Mouse (Mus musculus) limb, embryonic 13.5 days (tissue): Measurements from ENCODE around the gene Arcn1. TPM values are rescaled to one million over a fixed set of nuclear protein-coding genes. Genes with fewer than 3 reads are reported as not detected.

Source experiments
- ATAC-seq: fragments of 200-750 bp; cut with Nextera tagmentation; 2 replicates; pipeline ENCODE4 v1.8.0; 2017; ENCODE audit warnings: low read depth, moderate number of reproducible peaks, moderate TSS enrichment; ENCODE audit not compliant: low FRiP score
- H3K27ac ChIP-seq: fragments of 300-500 bp; sonication (generic); 2 replicates; pipeline ENCODE4 v1.5.1; 2015; ENCODE audit warnings: inconsistent platforms, mild to moderate bottlenecking, moderate library complexity
- H3K27me3 ChIP-seq: fragments of 300-500 bp; sonication (generic); 2 replicates; pipeline ENCODE4 v1.6.1; 2015; ENCODE audit warnings: mild to moderate bottlenecking, inconsistent platforms
- H3K36me3 ChIP-seq: fragments of 300-500 bp; sonication (generic); 2 replicates; pipeline ENCODE4 v1.6.1; 2015; ENCODE audit warnings: inconsistent platforms, mild to moderate bottlenecking, moderate library complexity
- H3K4me1 ChIP-seq: fragments of 300-500 bp; sonication (generic); 2 replicates; pipeline ENCODE4 v1.6.1; 2015; ENCODE audit warnings: inconsistent platforms
- H3K4me2 ChIP-seq: fragments of 300-500 bp; sonication (generic); replicated peaks from 2 replicates; pipeline ENCODE4 v1.6.1; 2015; ENCODE audit warnings: inconsistent platforms, mild to moderate bottlenecking, moderate library complexity
- H3K4me3 ChIP-seq: fragments of 300-500 bp; sonication (generic); 2 replicates; pipeline ENCODE4 v1.5.1; 2015; ENCODE audit warnings: moderate library complexity, mild to moderate bottlenecking, inconsistent platforms
- H3K9ac ChIP-seq: fragments of 300-500 bp; sonication (generic); 2 replicates; pipeline ENCODE4 v1.6.1; 2015; ENCODE audit warnings: mild to moderate bottlenecking, inconsistent platforms
- H3K9me3 ChIP-seq: fragments of 300-500 bp; sonication (generic); 2 replicates; pipeline ENCODE4 v1.6.1; 2016; ENCODE audit warnings: inconsistent platforms
- WGBS: fragments of 180-500 bp; shearing (Covaris S2); methylation state at CpG from one replicate; pipeline ENCODE4 v1.1.7; 2015; 5-methylcytosine and 5-hydroxymethylcytosine counted together
- polyA plus RNA-seq: library from polyadenylated mRNA; unstranded; fragments of >200 nt; fragmentation: Nextera tagmentation; extraction: Ambion mirVana; gene quantifications from 2 replicates; pipeline ENCODE4 v1.2.1, GENCODE M21; 2015

Arcn1 gene
- polyA plus RNA-seq = 207 and 225 TPM in 2 replicates

DNA sequence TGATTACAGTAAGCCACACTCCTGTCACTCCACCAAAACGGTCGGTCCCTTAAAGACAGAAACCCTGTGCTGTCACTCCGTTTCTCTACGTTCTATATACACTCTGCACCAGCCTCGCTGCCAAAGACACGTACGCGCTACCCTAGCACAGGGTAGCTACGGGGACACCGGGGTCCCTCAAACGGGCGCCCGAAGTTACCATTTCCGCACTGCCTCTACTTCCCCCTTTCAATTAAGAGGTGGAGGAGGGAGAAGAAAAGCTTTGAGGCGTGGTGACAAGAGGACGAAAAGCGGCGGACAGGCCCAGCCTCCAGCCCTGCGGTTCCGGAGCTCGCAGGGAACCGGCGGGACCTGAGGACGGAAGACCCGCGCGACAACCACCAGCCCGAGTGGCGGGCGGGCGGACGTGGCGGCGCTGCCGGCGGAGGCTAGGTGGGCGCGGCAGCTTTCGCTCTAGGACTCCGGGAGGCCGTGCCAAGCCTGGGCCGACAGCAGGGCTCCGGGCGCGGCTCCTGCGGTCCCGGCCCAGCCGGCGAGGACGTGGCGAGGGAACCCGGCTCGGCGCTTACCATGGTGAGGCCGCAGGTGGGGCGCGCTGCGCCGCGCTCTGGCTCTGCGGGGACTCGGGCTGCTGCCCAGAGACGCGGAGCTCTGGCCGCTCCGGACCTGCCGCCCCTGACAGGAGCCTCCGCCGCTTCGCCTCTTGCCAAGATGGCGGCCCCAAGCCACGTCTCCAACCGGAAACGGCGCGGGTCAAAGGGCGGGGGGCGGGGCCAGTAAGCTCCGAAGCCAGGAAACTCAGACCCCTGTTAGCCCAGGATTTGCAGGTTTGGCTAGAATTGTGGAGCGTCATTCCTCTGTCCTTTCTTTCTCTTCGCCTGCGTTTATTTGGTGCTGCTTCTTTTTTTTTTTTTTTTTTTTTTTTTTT lies at the start of gene Arcn1, which contains the start of gene Ift46:
Gene Arcn1, minus strand, starts transcription at position 745 of the 928 bp plus-strand sequence.
Gene Ift46, plus strand, starts transcription at position 808 of the 928 bp plus-strand sequence.
- peak within 1 kb of the TSS; percentile 77 for H3K4me2 ChIP-seq
- WGBS = under 1% methylated on average over 59 of the region's 82 CpGs
- H3K27ac ChIP-seq = peak within 1 kb of the TSS; percentile 96
- no peaks in the 10 kb centered on the region for H3K27me3 ChIP-seq
- peak within 1 kb of the TSS; percentile 96 for H3K4me3 ChIP-seq
- peak; percentile 93 for ATAC-seq
- H3K9me3 ChIP-seq = no peaks in the 10 kb centered on the region
- no peaks in the 10 kb centered on the region for H3K36me3 ChIP-seq
- H3K4me1 ChIP-seq = peaks cover 19% of the 10 kb centered on the region
- peak within 1 kb of the TSS; percentile 97 for H3K9ac ChIP-seq

DNA sequence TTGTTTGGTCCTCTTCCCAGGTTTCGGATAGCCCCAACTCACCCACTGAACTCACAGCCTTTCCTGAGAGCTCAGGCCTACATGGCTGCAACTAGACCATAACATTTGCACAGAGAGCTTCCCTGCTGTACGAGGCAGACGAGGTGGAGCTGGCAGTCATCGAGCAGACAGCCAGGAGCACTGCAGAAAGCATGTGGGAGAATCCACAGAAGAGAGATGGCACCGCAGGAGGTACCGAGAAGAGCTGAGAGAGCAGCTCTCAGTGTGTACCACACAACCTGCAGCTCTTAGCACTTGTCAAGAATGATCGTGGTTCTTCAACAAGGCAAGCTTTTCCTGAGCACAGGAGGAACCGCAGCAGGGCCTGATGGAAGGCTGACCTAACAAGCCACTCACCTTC lies 46.5 kb upstream of the Arcn1 start:
- Histone ChIP-seq H3K36me3 (peaks cover 99% of the 10 kb centered on the region), H3K4me3 (no peak overlapping the region)
- 94% methylated on average over 8 of the region's 8 CpGs for WGBS

DNA sequence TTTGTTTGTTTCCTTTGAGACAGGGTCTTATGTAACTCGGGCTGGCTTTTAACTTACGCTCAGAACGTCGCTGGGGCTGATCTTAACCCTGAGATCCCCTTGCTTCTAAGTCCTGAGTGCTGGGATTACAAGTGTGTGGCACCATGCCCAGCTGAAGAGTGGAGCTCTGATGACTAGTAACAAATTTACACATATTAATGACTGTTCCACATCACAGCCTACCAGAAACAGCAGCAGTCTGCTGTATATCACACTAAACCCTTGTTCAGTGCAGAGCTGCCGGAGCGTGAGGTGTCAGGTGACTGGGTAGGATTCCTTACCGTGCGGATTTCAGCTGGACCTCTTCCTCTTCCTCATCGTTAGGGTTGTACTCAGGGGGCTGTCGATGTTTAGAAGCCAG lies 42.7 kb upstream of the Arcn1 start:
- H3K9ac ChIP-seq = no peak overlapping the region
- no peak overlapping the region for H3K4me2 ChIP-seq
- peaks cover 98% of the 10 kb centered on the region for H3K36me3 ChIP-seq
- no peaks in the 10 kb centered on the region for H3K4me1 ChIP-seq
- no peak overlapping the region for H3K4me3 ChIP-seq
- no peak for ATAC-seq
- no peaks in the 10 kb centered on the region for H3K9me3 ChIP-seq
- H3K27ac ChIP-seq = no peak overlapping the region
- WGBS = 85% methylated on average over 10 of the region's 10 CpGs
- H3K27me3 ChIP-seq = no peaks in the 10 kb centered on the region

More for the DNA sequence above, 46.5 kb upstream of the Arcn1 start:
- Histone ChIP-seq H3K4me1 (no peaks in the 10 kb centered on the region), H3K9ac (no peak overlapping the region), H3K27me3 (no peaks in the 10 kb centered on the region), H3K4me2 (no peak overlapping the region), H3K27ac (no peak overlapping the region), H3K9me3 (no peaks in the 10 kb centered on the region)
- ATAC-seq = no peak

DNA sequence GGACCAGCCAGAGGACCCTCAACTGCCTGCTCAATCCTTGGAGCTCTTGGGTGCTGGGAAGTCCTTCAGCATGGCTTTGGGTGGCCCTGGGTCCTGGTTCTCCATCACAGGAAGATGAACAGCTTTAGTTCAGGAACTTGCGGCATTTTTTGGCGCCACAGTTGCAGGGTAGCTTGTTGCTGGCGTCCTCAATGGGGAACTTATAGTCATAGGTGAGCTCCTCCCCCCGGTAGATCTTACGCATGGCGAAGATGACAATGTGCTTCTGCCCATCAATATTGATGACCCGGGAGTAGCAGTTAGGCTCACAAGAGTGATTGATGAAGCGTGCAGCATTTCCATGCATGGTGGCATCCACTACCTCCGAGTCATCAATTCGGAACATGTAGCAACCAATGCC lies 40.1 kb upstream of the Arcn1 start:
- H3K36me3 ChIP-seq = peaks cover 80% of the 10 kb centered on the region

DNA sequence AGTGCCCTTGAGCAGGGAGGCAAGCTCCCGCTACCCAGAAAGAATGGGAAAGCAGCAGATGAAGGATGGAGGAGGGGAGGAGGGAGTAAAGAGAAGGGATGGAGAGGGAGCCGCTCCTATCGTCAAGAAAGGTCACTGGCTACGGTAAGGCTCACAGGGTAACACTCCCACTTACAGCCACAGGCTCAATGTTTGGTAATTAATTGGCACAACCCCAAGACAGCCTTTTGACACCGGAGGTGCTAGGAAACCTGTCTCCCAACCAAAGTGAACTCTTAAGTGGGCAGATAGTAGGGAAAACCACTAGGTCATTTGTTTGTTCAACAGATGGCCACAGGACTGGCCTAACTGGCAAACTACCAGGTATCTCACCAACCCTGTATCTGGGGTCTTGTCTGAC lies 39.5 kb upstream of the Arcn1 start:
- 77% methylated on average over 5 of the region's 5 CpGs for WGBS
- no peak for ATAC-seq
- Histone ChIP-seq H3K9ac (no peak overlapping the region), H3K9me3 (no peaks in the 10 kb centered on the region), H3K27ac (no peak overlapping the region), H3K36me3 (peaks cover 75% of the 10 kb centered on the region), H3K27me3 (no peaks in the 10 kb centered on the region), H3K4me3 (no peak overlapping the region), H3K4me2 (no peak overlapping the region), H3K4me1 (no peaks in the 10 kb centered on the region)

More for the DNA sequence above, 40.1 kb upstream of the Arcn1 start:
- Histone ChIP-seq H3K4me1 (no peaks in the 10 kb centered on the region), H3K9me3 (no peaks in the 10 kb centered on the region), H3K9ac (no peak overlapping the region), H3K27ac (no peak overlapping the region), H3K4me2 (no peak overlapping the region), H3K4me3 (no peak overlapping the region), H3K27me3 (no peaks in the 10 kb centered on the region)
- WGBS = 93% methylated on average over 10 of the region's 10 CpGs
- ATAC-seq = no peak

DNA sequence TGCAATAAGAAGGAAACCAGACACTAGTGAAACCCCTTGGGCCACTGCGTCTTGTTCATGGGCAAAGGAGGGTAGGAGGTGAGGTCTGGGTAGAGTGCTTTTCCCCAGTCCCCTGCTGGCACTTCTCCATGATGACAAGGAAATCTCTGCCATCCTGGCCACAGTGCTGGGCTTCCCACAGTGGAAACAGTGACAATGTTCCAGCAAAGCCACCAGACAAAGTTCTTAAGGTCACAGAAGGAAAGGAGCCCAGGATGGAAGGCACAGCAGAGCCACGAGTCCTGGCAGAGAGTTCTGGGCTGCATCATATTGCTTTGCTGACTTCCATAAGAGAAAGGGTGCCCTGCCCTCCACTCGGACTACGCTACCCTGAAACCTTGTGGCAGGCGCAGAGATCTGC lies 37.9 kb upstream of the Arcn1 start:
- H3K27ac ChIP-seq = no peak overlapping the region
- H3K36me3 ChIP-seq = peaks cover 59% of the 10 kb centered on the region
- H3K9ac ChIP-seq = no peak overlapping the region
- no peaks in the 10 kb centered on the region for H3K4me1 ChIP-seq
- no peaks in the 10 kb centered on the region for H3K9me3 ChIP-seq
- no peak overlapping the region for H3K4me2 ChIP-seq
- WGBS = 87% methylated on average over 5 of the region's 5 CpGs
- H3K4me3 ChIP-seq = no peak overlapping the region
- no peak for ATAC-seq
- H3K27me3 ChIP-seq = peaks cover 10% of the 10 kb centered on the region; the same call in 1 of the 2 replicates

DNA sequence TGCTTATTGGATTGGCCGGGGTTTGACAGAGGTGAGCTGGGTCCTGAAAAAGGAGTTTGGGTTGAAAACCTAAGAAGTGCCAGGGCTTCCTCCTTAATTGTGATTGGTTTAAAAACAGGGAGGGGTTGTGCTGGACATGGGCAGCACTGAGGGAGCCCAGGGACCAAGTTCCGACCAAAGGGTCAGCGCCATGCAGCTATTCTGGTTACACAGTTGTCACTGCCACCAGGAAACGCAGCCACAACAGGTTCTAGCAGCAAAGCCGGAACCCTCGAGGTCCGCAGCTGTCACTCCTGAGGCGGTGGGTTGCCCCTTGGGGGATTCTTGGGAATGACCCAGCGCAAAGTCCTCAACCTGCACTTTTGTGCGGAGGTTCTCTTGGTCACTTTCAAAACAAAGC lies 37.0 kb upstream of the Arcn1 start:
- no peaks in the 10 kb centered on the region for H3K9me3 ChIP-seq
- WGBS = 89% methylated on average over 10 of the region's 10 CpGs
- peaks cover 7% of the 10 kb centered on the region; the same call in 1 of the 2 replicates for H3K4me1 ChIP-seq
- H3K9ac ChIP-seq = no peak overlapping the region
- no peak for ATAC-seq
- H3K27ac ChIP-seq = no peak overlapping the region
- H3K27me3 ChIP-seq = peaks cover 17% of the 10 kb centered on the region; the same call in 1 of the 2 replicates
- no peak overlapping the region for H3K4me3 ChIP-seq
- H3K4me2 ChIP-seq = no peak overlapping the region
- peaks cover 50% of the 10 kb centered on the region for H3K36me3 ChIP-seq

DNA sequence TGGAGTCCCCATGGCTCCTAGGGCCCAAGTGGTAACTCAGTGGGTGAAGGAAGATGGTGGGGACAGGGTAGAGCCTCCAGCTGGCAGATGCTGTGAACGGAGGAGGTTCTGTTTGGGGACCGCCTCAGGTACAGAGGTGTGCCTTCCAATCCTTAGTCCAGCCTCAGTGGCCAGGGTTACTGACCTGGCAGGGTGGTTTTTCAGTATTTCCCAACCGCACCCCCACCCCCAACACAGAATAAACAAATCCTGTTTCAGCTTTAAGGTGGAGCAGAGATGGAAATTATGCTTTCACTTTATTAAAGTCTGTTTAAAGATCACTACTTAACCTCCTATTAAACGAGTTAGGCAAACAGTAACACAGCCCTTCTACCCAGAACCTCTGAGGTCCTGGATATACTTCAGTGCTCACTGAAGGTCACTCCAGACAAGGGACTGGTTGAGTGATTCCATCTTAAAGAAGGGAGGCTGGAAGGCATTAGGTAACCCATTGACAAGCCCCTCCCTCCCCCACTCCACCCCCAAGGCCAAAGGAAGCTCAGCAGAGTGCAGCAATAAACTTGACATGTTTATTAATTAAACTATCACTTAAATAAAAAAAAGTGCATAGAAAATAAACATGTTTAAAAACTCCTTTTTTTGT lies 35.3 kb upstream of the Arcn1 start, which contains the start of gene Ttc36:
Gene Ttc36, minus strand, starts transcription at position 265 of the 643 bp plus-strand sequence.
- H3K9ac ChIP-seq = no peak within 1 kb of the TSS
- H3K27me3 ChIP-seq = peaks cover 27% of the 10 kb centered on the region
- no peaks in the 10 kb centered on the region for H3K9me3 ChIP-seq
- peaks cover 14% of the 10 kb centered on the region for H3K4me1 ChIP-seq
- no peak within 1 kb of the TSS for H3K4me3 ChIP-seq
- WGBS = 79% methylated on average over 4 of the region's 4 CpGs
- no peak for ATAC-seq
- H3K27ac ChIP-seq = no peak within 1 kb of the TSS
- H3K36me3 ChIP-seq = peaks cover 33% of the 10 kb centered on the region
- no peak within 1 kb of the TSS for H3K4me2 ChIP-seq

DNA sequence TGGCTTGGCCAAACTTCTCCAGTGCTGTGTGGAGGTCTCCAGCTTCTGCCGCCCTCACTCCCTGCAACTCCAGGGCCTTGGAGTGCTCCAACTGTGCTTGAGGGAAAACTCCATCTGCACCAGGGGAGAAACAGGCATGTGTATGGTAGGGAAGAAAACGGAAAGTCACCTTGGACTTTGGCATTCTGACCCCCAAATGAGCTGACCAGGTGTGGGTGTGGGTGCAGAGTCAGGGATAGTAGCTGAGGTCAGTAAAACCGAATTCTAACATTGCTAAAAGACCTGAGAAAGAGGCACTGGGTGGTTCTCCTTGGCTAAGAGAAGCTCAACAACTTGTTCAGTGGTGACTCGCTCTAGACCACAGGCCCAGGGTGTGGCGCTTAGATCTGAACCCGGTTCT lies 34.0 kb upstream of the Arcn1 start:
- whole genome bisulfite sequencing = 78% methylated on average over 6 of the region's 6 CpGs
- Histone ChIP-seq H3K4me3 (no peak overlapping the region), H3K27me3 (peaks cover 35% of the 10 kb centered on the region), H3K4me2 (no peak overlapping the region), H3K4me1 (peaks cover 14% of the 10 kb centered on the region), H3K9ac (no peak overlapping the region), H3K9me3 (no peaks in the 10 kb centered on the region), H3K27ac (no peak overlapping the region), H3K36me3 (peaks cover 20% of the 10 kb centered on the region)
- no peak for ATAC-seq

DNA sequence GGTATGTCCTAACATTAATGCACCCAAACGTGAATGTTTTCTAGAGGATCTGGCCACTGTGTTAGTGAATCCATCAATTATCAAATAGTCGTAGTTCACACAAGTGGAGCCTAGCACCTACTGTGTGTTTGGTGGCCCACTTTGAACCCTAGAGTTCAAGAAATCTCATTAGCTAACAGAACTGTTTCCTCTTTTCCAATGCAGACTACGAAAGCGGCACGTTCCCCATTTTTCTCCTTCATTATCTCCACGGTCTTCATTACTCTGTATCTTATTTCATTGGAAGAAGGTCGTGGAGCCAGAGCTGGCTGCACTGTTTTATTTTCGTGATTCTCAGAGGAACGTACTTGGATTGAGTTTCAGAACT lies 32.3 kb upstream of the Arcn1 start:
- no peak for ATAC-seq
- no peaks in the 10 kb centered on the region for H3K9me3 ChIP-seq
- H3K27me3 ChIP-seq = peaks cover 38% of the 10 kb centered on the region
- H3K4me2 ChIP-seq = peak overlapping the region; percentile 94
- peak overlapping the region; percentile 72; the same call in 1 of the 2 replicates for H3K9ac ChIP-seq
- WGBS = 43% methylated on average over 9 of the region's 9 CpGs
- peaks cover 14% of the 10 kb centered on the region for H3K4me1 ChIP-seq
- peaks cover 5% of the 10 kb centered on the region; the same call in 1 of the 2 replicates for H3K36me3 ChIP-seq
- peak overlapping the region; percentile 66 for H3K4me3 ChIP-seq
- no peak overlapping the region for H3K27ac ChIP-seq

DNA sequence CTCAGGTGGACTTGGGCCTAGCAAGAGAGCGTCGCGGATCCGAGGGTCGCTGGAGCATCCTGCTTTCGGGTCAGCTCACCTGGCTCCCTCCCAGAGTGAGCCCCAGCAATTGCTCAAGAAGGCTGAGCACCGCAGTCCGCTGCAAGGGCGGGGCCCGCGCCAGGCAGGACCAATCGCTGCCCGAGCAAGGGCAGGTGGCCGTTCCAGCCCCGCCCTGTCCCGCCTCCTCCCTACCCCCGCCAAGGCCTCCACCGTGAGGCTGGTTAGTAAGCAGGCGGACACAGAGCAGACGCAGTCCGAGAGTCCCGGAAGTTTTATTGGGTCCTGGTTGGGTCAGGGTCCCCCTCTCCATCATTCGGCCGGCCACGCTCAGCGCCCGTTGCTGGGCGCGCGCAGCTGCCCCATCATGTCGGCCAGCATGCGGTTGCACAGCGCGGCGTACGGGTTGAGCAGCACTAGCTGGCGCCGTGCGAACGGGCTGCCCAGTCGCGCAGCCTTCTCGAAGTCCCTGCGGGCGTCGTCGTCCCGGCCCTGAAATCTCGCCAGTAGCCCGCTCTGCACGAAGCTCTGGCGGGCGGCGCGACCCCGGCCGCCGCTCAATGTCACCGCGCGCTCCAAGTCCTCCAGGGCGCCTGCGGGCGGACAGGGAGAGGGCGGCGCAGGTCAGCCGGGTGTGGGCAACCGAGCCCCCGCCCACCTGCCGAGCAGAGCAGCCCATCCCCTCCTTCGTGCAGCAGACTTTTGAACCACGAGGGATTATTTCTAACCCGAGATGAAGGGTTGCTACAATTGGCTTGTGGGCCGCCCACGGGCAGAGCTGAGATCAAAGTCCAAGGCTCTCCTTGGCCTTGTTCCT lies 31.7 kb upstream of the Arcn1 start, which contains the start of gene Tmem25:
Gene Tmem25, minus strand, starts transcription at position 206 of the 856 bp plus-strand sequence.
- H3K4me2 ChIP-seq = peak within 1 kb of the TSS; percentile 94
- H3K27me3 ChIP-seq = peaks cover 38% of the 10 kb centered on the region
- WGBS = under 1% methylated on average over 75 of the region's 75 CpGs
- H3K9ac ChIP-seq = peak within 1 kb of the TSS; percentile 72
- ATAC-seq = peak; percentile 92
- H3K9me3 ChIP-seq = no peaks in the 10 kb centered on the region
- peak within 1 kb of the TSS; percentile 66 for H3K4me3 ChIP-seq
- H3K36me3 ChIP-seq = no peaks in the 10 kb centered on the region
- H3K4me1 ChIP-seq = peaks cover 14% of the 10 kb centered on the region
- no peak within 1 kb of the TSS for H3K27ac ChIP-seq
